Mouse (Mus musculus) brown adipose tissue, adult 24 weeks (tissue): ENCODE measurements at regions not wholly inside any gene's neighbourhood (a gene's known extent, or its start where the extent isn't known, plus 50 kb on each side); places are given as distances from the start of the nearest gene placed in this dataset.
"Not testable (repeated sequence)": the region's sequence is repeated elsewhere in the genome, so short reads cannot be mapped to it uniquely, and the experiment has no call there.

ENCODE experiments used
- H3K27ac ChIP-seq: fragments of 200-500 bp; replicated peaks from 2 replicates; pipeline ENCODE4 v1.5.1; 2012; ENCODE audit warnings: low read depth, mild to moderate bottlenecking, low read length
- H3K4me1 ChIP-seq: fragments of 200-500 bp; 2 replicates; pipeline ENCODE4 v1.6.1; 2012; ENCODE audit warnings: low read length, mixed read lengths; ENCODE audit not compliant: control insufficient read depth, insufficient read depth, insufficient read length
- H3K4me3 ChIP-seq: fragments of 200-500 bp; 2 replicates; pipeline ENCODE4 v1.5.1; 2012; ENCODE audit warnings: low read depth, mild to moderate bottlenecking, low read length, moderate library complexity; ENCODE audit not compliant: insufficient read depth

- H3K4me3 ChIP-seq: no peak overlapping the region
- no peak overlapping the region for H3K27ac ChIP-seq
- H3K4me1 ChIP-seq: no peaks in the 10 kb centered on the region; the same call in 1 of the 2 replicates
Measured at GRCm38 (mm10) chr8:8871039-8871438, 180.7 kb upstream of the Arglu1 start.

- H3K4me3 ChIP-seq: no peak overlapping the region
- no peak overlapping the region for H3K27ac ChIP-seq
- no peaks in the 10 kb centered on the region; the same call in 1 of the 2 replicates for H3K4me1 ChIP-seq
Measured at GRCm38 (mm10) chr8:8870487-8870886, 180.2 kb upstream of the Arglu1 start.

GRCm38 (mm10) chr8:8869338-8869737 lies 179.0 kb upstream of the Arglu1 start:
- Histone ChIP-seq H3K4me1 (no peaks in the 10 kb centered on the region; the same call in 1 of the 2 replicates), H3K4me3 (no peak overlapping the region), H3K27ac (no peak overlapping the region)

- H3K4me1 ChIP-seq: no peaks in the 10 kb centered on the region; the same call in 1 of the 2 replicates
- no peak overlapping the region for H3K4me3 ChIP-seq
- no peak overlapping the region for H3K27ac ChIP-seq
Measured at GRCm38 (mm10) chr8:8867924-8868323, 177.6 kb upstream of the Arglu1 start.

GRCm38 (mm10) chr8:8867126-8867777 lies 176.9 kb upstream of the Arglu1 start:
- no peak overlapping the region for H3K27ac ChIP-seq
- H3K4me3 ChIP-seq: no peak overlapping the region
- H3K4me1 ChIP-seq: no peaks in the 10 kb centered on the region; the same call in 1 of the 2 replicates

- H3K4me1 ChIP-seq: no peaks in the 10 kb centered on the region; the same call in 1 of the 2 replicates
- no peak overlapping the region for H3K4me3 ChIP-seq
- H3K27ac ChIP-seq: no peak overlapping the region
Measured at GRCm38 (mm10) chr8:8862767-8863166, 172.4 kb upstream of the Arglu1 start.

- Histone ChIP-seq H3K27ac (peak overlapping the region; percentile 65), H3K4me1 (no peaks in the 10 kb centered on the region), H3K4me3 (no peak overlapping the region)
Measured at GRCm38 (mm10) chr8:8861331-8861940, 171.1 kb upstream of the Arglu1 start.

GRCm38 (mm10) chr8:8858636-8859035 lies 168.3 kb upstream of the Arglu1 start:
- Histone ChIP-seq H3K4me1 (no peaks in the 10 kb centered on the region), H3K4me3 (no peak overlapping the region), H3K27ac (no peak overlapping the region)

- Histone ChIP-seq H3K4me3 (no peak overlapping the region), H3K27ac (no peak overlapping the region), H3K4me1 (no peaks in the 10 kb centered on the region)
Measured at GRCm38 (mm10) chr8:8852656-8853366, 162.5 kb upstream of the Arglu1 start.

- H3K27ac ChIP-seq: no peak overlapping the region
Measured at GRCm38 (mm10) chr8:8851271-8851670, 160.9 kb upstream of the Arglu1 start.

GRCm38 (mm10) chr8:8850766-8851165 lies 160.4 kb upstream of the Arglu1 start:
- H3K4me3 ChIP-seq: no peak overlapping the region
- H3K4me1 ChIP-seq: no peaks in the 10 kb centered on the region
- no peak overlapping the region for H3K27ac ChIP-seq

More at GRCm38 (mm10) chr8:8851271-8851670, 160.9 kb upstream of the Arglu1 start:
- Histone ChIP-seq H3K4me1 (no peaks in the 10 kb centered on the region), H3K4me3 (no peak overlapping the region)

GRCm38 (mm10) chr8:8847579-8847978 lies 157.3 kb upstream of the Arglu1 start:
- H3K4me3 ChIP-seq: no peak overlapping the region
- H3K4me1 ChIP-seq: peaks cover 3% of the 10 kb centered on the region; the same call in 1 of the 2 replicates

GRCm38 (mm10) chr8:8842326-8842725 lies 152.0 kb upstream of the Arglu1 start:
- Histone ChIP-seq H3K4me3 (no peak overlapping the region), H3K4me1 (peaks cover 13% of the 10 kb centered on the region), H3K27ac (no peak overlapping the region)

More at GRCm38 (mm10) chr8:8847579-8847978, 157.3 kb upstream of the Arglu1 start:
- H3K27ac ChIP-seq: no peak overlapping the region

GRCm38 (mm10) chr8:8836166-8836565 lies 145.8 kb upstream of the Arglu1 start:
- not testable (repeated sequence) for H3K4me3 ChIP-seq, H3K4me1 ChIP-seq, H3K27ac ChIP-seq

- no peak overlapping the region for H3K4me3 ChIP-seq
- H3K27ac ChIP-seq: peak overlapping the region; percentile 46; the same call in 1 of the 2 replicates
- H3K4me1 ChIP-seq: peaks cover 15% of the 10 kb centered on the region; the same call in 1 of the 2 replicates
Measured at GRCm38 (mm10) chr8:8831306-8831705, 141.0 kb upstream of the Arglu1 start.
